Mouse (Mus musculus) testis, adult 2 months (tissue): ENCODE results near the gene Zmynd10. TPM values are rescaled to one million over a fixed set of nuclear protein-coding genes. Genes with fewer than 3 reads are reported as not detected.

Experiments
- H3K27ac ChIP-seq: fragments of 200-500 bp; 2 replicates; pipeline ENCODE4 v1.5.1; 2012; ENCODE audit warnings: low read depth, low read length; ENCODE audit not compliant: control insufficient read depth, insufficient read depth
- H3K27me3 ChIP-seq: fragments of 200-500 bp; 2 replicates; pipeline ENCODE4 v1.6.1; 2012; ENCODE audit warnings: mild to moderate bottlenecking, low read length, moderate library complexity; ENCODE audit not compliant: control insufficient read depth, insufficient read depth
- H3K36me3 ChIP-seq: fragments of 200-500 bp; 2 replicates; pipeline ENCODE4 v1.6.1; 2012; ENCODE audit warnings: mild to moderate bottlenecking, low read length; ENCODE audit not compliant: control insufficient read depth, insufficient read depth
- H3K4me1 ChIP-seq: fragments of 200-500 bp; 2 replicates; pipeline ENCODE4 v1.6.1; 2012; ENCODE audit warnings: low read length; ENCODE audit not compliant: control insufficient read depth, insufficient read depth
- H3K4me3 ChIP-seq: fragments of 200-500 bp; 2 replicates; pipeline ENCODE4 v1.5.1; 2012; ENCODE audit warnings: low read depth, mild to moderate bottlenecking, low read length, moderate library complexity, mixed read lengths; ENCODE audit not compliant: control insufficient read depth
- CTCF ChIP-seq: fragments of 200-500 bp; IDR thresholded peaks from 2 replicates; pipeline ENCODE4 v1.5.1; 2012; ENCODE audit warnings: low read depth, mild to moderate bottlenecking, inconsistent platforms, low read length, moderate library complexity; ENCODE audit not compliant: control insufficient read depth, insufficient read depth, insufficient replicate concordance
- POLR2A ChIP-seq: fragments of 200-500 bp; IDR thresholded peaks from 2 replicates; pipeline ENCODE4 v1.6.1; 2012; ENCODE audit warnings: low read depth, mild to moderate bottlenecking, inconsistent platforms, low read length, moderate library complexity; ENCODE audit not compliant: control insufficient read depth
- polyA plus RNA-seq: library from polyadenylated mRNA; depleted of rRNA; stranded (reverse); fragments of >200 nt; gene quantifications from 2 replicates; pipeline ENCODE4 v1.2.3, GENCODE M21; 2012

The Zmynd10 gene
- polyA plus RNA-seq, 1 experiment: 245 TPM

GRCm38 (mm10) chr9:107551117-107551889 is 4.2 kb downstream of the Zmynd10 start, which contains the start of gene Rassf1:
Rassf1 (plus strand) TSS chr9:107551555.
- Histone ChIP-seq H3K4me1 (peaks cover 18% of the 10 kb centered on the region), H3K27me3 (no peaks in the 10 kb centered on the region), H3K4me3 (peak within 1 kb of the TSS; percentile 88), H3K36me3 (peaks cover 2% of the 10 kb centered on the region), H3K27ac (peak within 1 kb of the TSS; percentile 73)
- TF ChIP-seq CTCF (no peak), POLR2A (peak; percentile 25; the same call in 1 of the 2 replicates)

GRCm38 (mm10) chr9:107551890-107552355 is 4.8 kb downstream of the Zmynd10 start:
- Histone ChIP-seq H3K36me3 (peaks cover 2% of the 10 kb centered on the region), H3K27me3 (no peaks in the 10 kb centered on the region), H3K4me1 (peaks cover 13% of the 10 kb centered on the region), H3K27ac (peak overlapping the region; percentile 73), H3K4me3 (peak overlapping the region; percentile 88)
- TF ChIP-seq POLR2A: no peak; the same call in 1 of the 2 replicates
- TF ChIP-seq CTCF: no peak

- peak overlapping the region; percentile 88 for H3K4me3 ChIP-seq
These were observed 5.7 kb downstream of the Zmynd10 start for GRCm38 (mm10) chr9:107552690-107553393.

GRCm38 (mm10) chr9:107553541-107554318 is 6.6 kb downstream of the Zmynd10 start:
- Histone ChIP-seq H3K36me3 (no peaks in the 10 kb centered on the region; the same call in 1 of the 2 replicates), H3K4me1 (peaks cover 10% of the 10 kb centered on the region)

More at GRCm38 (mm10) chr9:107552690-107553393, 5.7 kb downstream of the Zmynd10 start:
- Histone ChIP-seq H3K36me3 (peaks cover 2% of the 10 kb centered on the region), H3K4me1 (peaks cover 10% of the 10 kb centered on the region), H3K27ac (peak overlapping the region; percentile 76), H3K27me3 (no peaks in the 10 kb centered on the region)
- TF ChIP-seq POLR2A (no peak), CTCF (no peak)

GRCm38 (mm10) chr9:107554319-107554825 is 7.3 kb downstream of the Zmynd10 start:
- Histone ChIP-seq H3K36me3 (no peaks in the 10 kb centered on the region; the same call in 1 of the 2 replicates), H3K27me3 (no peaks in the 10 kb centered on the region), H3K27ac (peak overlapping the region; percentile 93), H3K4me1 (peaks cover 10% of the 10 kb centered on the region), H3K4me3 (peak overlapping the region; percentile 88)
- no peak for TF ChIP-seq CTCF
- peak; percentile 99 for TF ChIP-seq POLR2A

More at GRCm38 (mm10) chr9:107553541-107554318, 6.6 kb downstream of the Zmynd10 start:
- TF ChIP-seq CTCF (no peak), POLR2A (no peak)
- Histone ChIP-seq H3K4me3 (peak overlapping the region; percentile 88), H3K27ac (peak overlapping the region; percentile 76), H3K27me3 (no peaks in the 10 kb centered on the region)

- peak overlapping the region; percentile 88 for H3K4me3 ChIP-seq
- peak; percentile 38; the same call in 1 of the 2 replicates for TF ChIP-seq POLR2A
- TF ChIP-seq CTCF: no peak
- peak overlapping the region; percentile 93 for H3K27ac ChIP-seq
- H3K36me3 ChIP-seq: no peaks in the 10 kb centered on the region; the same call in 1 of the 2 replicates
- H3K4me1 ChIP-seq: peaks cover 10% of the 10 kb centered on the region
- H3K27me3 ChIP-seq: no peaks in the 10 kb centered on the region
These were observed 7.9 kb downstream of the Zmynd10 start for GRCm38 (mm10) chr9:107555031-107555457.
